Mouse (Mus musculus) ES-Bruce4 (cell line): ENCODE results near the gene Eif2b4. TPM values are rescaled to one million over a fixed set of nuclear protein-coding genes. Genes with fewer than 3 reads are reported as not detected.

ENCODE experiments used
- H3K27ac ChIP-seq: 2 replicates; pipeline ENCODE4 v1.5.1; 2012; ENCODE audit warnings: low read length, inconsistent platforms; ENCODE audit not compliant: insufficient read depth
- H3K27me3 ChIP-seq: 2 replicates; pipeline ENCODE4 v1.6.1; 2012; ENCODE audit warnings: mild to moderate bottlenecking, low read length, inconsistent platforms; ENCODE audit not compliant: control insufficient read depth, poor library complexity, insufficient read depth, severe bottlenecking
- H3K36me3 ChIP-seq: 2 replicates; pipeline ENCODE4 v1.6.1; 2012; ENCODE audit warnings: inconsistent platforms, mild to moderate bottlenecking, low read length, moderate library complexity; ENCODE audit not compliant: control insufficient read depth, poor library complexity, insufficient read depth, severe bottlenecking
- H3K4me1 ChIP-seq: one replicate; pipeline ENCODE4 v1.8.1; 2011; ENCODE audit warnings: low read length; ENCODE audit not compliant: control insufficient read depth, insufficient read depth
- H3K4me3 ChIP-seq: 2 replicates; pipeline ENCODE4 v1.5.1; 2011; ENCODE audit warnings: low read depth, mild to moderate bottlenecking, low read length
- H3K9ac ChIP-seq: 2 replicates; pipeline ENCODE4 v1.6.1; 2012; ENCODE audit warnings: low read depth, mild to moderate bottlenecking, inconsistent platforms; ENCODE audit not compliant: poor library complexity, severe bottlenecking
- H3K9me3 ChIP-seq: replicated peaks from 2 replicates; pipeline ENCODE4 v1.6.1; 2012; ENCODE audit warnings: mild to moderate bottlenecking, low read length, inconsistent platforms; ENCODE audit not compliant: control insufficient read depth, poor library complexity, insufficient read depth, severe bottlenecking
- CTCF ChIP-seq: IDR thresholded peaks from one replicate; pipeline ENCODE4 v1.8.1; 2011; ENCODE audit warnings: low read depth, low read length
- EP300 ChIP-seq: IDR thresholded peaks from 2 replicates; pipeline ENCODE4 v1.6.1; 2011; ENCODE audit warnings: low read depth, low read length; ENCODE audit not compliant: insufficient read depth
- POLR2A ChIP-seq: IDR thresholded peaks from one replicate; pipeline ENCODE4 v1.8.1; 2011; ENCODE audit warnings: low read length; ENCODE audit not compliant: insufficient read depth
- polyA plus RNA-seq: library from polyadenylated mRNA; stranded (reverse); fragments of >200 nt; gene quantifications from 2 replicates; pipeline ENCODE4 v1.2.4, GENCODE M21; 2011; ENCODE audit warnings: low read depth; ENCODE audit not compliant: missing spikeins, insufficient read depth, insufficient read length

The Eif2b4 gene
- 40.7 and 45.2 TPM in 2 replicates for polyA plus RNA-seq

- H3K4me1 ChIP-seq, result no peaks in the 10 kb centered on the region
- H3K9ac ChIP-seq, result peak within 1 kb of the TSS; percentile 77
- no peaks in the 10 kb centered on the region for H3K27me3 ChIP-seq
- H3K4me3 ChIP-seq, result peak within 1 kb of the TSS; percentile 90
- H3K9me3 ChIP-seq, result no peaks in the 10 kb centered on the region
- H3K27ac ChIP-seq, result 0 out of 2 replicates have a peak within 1 kb of the TSS, but pooled peaks have one; percentile 12
- TF ChIP-seq EP300 (peak; percentile 19; the same call in 1 of the 2 replicates), CTCF (peak; percentile 64), POLR2A (peak; percentile 32)
- peaks cover 25% of the 10 kb centered on the region for H3K36me3 ChIP-seq
These were observed at the start of gene Eif2b4, which contains the start of gene Snx17 for GRCm38 (mm10) chr5:31192939-31193630. Eif2b4 (minus strand) TSS chr5:31193430. Snx17 (plus strand) TSS chr5:31193227.

DNA sequence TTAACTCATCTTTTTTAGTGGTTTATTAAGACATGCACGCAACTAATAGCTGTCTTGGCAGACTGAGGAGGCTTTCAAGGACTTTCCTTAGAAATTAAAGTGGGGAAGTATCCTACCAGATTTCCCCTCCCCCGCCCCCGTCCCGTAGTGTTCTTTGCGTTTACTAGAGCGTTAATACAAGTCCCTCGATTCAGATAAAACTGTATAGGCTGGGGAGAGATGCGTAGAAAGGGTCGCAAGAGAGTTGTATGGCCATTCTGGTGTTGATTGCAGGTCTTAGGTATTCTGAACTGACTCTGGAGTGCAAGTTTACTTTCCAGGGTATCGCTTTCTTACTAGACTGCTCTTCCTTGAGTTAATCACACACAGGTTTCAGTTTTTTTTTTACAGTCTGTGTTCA, 49.0 kb upstream of the Eif2b4 start:
- peak overlapping the region; percentile 85 for H3K9ac ChIP-seq
- TF ChIP-seq CTCF, result no peak
- no peak for TF ChIP-seq EP300
- no peak overlapping the region for H3K27ac ChIP-seq
- no peaks in the 10 kb centered on the region for H3K27me3 ChIP-seq
- H3K36me3 ChIP-seq, result no peaks in the 10 kb centered on the region
- H3K4me3 ChIP-seq, result no peak overlapping the region
- H3K4me1 ChIP-seq, result no peaks in the 10 kb centered on the region
- H3K9me3 ChIP-seq, result no peaks in the 10 kb centered on the region

DNA sequence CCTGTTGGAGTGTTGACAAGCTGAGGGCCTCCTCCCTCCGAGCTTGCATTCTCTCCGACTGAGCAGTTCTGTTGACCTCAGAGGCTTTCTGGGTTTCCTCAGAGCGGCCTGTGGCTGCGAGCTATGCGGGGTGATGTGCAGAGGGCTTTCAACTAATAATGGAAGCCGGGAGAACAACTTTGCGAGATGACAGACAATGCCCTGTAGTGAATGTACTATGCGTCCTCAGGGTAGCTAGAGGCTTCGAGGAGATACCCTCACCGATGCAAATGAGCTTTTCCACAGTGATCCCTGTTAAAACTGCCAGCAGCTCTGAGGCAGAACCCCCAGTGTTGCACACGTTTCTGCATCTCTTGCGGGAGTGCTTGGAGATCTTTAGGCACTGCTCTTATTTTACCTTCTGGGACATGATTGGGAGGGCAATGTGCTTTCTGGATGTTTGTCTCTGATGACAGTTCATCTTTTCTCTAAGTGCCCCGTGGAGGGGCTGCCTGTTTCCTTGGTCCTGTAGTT, 48.3 kb upstream of the Eif2b4 start:
- no peaks in the 10 kb centered on the region for H3K9me3 ChIP-seq
- no peak for TF ChIP-seq EP300
- no peaks in the 10 kb centered on the region for H3K27me3 ChIP-seq
- H3K9ac ChIP-seq, result peak overlapping the region; percentile 85
- H3K27ac ChIP-seq, result no peak overlapping the region
- H3K4me3 ChIP-seq, result peak overlapping the region; percentile 94
- H3K36me3 ChIP-seq, result no peaks in the 10 kb centered on the region
- H3K4me1 ChIP-seq, result no peaks in the 10 kb centered on the region

- Histone ChIP-seq H3K27ac (peak within 1 kb of the TSS; percentile 51; the same call in 1 of the 2 replicates), H3K9me3 (no peaks in the 10 kb centered on the region), H3K9ac (peak within 1 kb of the TSS; percentile 85), H3K4me1 (no peaks in the 10 kb centered on the region), H3K36me3 (no peaks in the 10 kb centered on the region), H3K4me3 (peak within 1 kb of the TSS; percentile 94), H3K27me3 (no peaks in the 10 kb centered on the region)
- TF ChIP-seq POLR2A (peak; percentile 19), EP300 (no peak)
These were observed 47.6 kb upstream of the Eif2b4 start, which contains the start of the genes Nrbp1 and Gm9970 for GRCm38 (mm10) chr5:31240637-31241521. Nrbp1 (plus strand) TSS chr5:31240864. Gm9970 (minus strand) TSS chr5:31241232.

DNA sequence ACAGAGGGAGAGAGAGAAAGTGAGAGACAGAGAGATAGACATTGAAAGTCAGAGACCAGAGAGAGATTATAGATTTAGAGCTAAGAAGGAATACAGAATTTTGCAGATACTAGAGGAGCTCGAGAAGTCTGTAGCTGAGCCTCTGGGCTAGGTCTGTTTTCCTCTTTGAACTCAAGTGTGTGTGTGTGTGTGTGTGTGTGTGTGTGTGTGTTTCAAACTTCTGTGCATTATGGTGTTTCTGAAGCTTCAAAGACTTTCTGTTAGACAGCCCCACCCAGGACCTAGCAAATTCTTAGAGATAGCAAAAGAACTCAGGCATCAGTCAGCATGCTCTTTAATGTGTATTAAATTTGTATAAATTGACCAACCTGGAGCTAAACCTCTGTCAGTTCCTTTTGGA, 33.4 kb upstream of the Eif2b4 start:
- Histone ChIP-seq H3K27me3 (no peaks in the 10 kb centered on the region), H3K9ac (no peak overlapping the region), H3K27ac (no peak overlapping the region), H3K36me3 (no peaks in the 10 kb centered on the region), H3K4me3 (no peak overlapping the region), H3K9me3 (no peaks in the 10 kb centered on the region), H3K4me1 (no peaks in the 10 kb centered on the region)
- TF ChIP-seq CTCF, result no peak
- no peak for TF ChIP-seq EP300
- no peak for TF ChIP-seq POLR2A

GRCm38 (mm10) chr5:31222696-31223095, 29.5 kb upstream of the Eif2b4 start:
- H3K4me1 ChIP-seq, result no peaks in the 10 kb centered on the region
- no peaks in the 10 kb centered on the region for H3K27me3 ChIP-seq
- H3K9me3 ChIP-seq, result no peaks in the 10 kb centered on the region
- no peak overlapping the region for H3K9ac ChIP-seq
- no peak overlapping the region for H3K27ac ChIP-seq
- no peak for TF ChIP-seq EP300
- no peak for TF ChIP-seq CTCF
- no peak for TF ChIP-seq POLR2A
- H3K36me3 ChIP-seq, result no peaks in the 10 kb centered on the region
- H3K4me3 ChIP-seq, result no peak overlapping the region
